Mouse (Mus musculus): ENCODE measurements at regions not wholly inside any gene's neighbourhood (a gene's known extent, or its start where the extent isn't known, plus 50 kb on each side); places are given as distances from the start of the nearest gene placed in this dataset.

- no peak for DNase-seq
These were observed 196.1 kb downstream of the Irs2 start for GRCm38 (mm10) chr8:10812060-10812670.

GRCm38 (mm10) chr8:10807040-10807439 is 201.2 kb downstream of the Irs2 start:
- DNase-seq = no peak

- no peak for DNase-seq
These were observed 202.7 kb downstream of the Irs2 start for GRCm38 (mm10) chr8:10805405-10806151.

GRCm38 (mm10) chr8:10804974-10805373 is 203.3 kb downstream of the Irs2 start:
- no peak for DNase-seq

- DNase-seq = no peak
These were observed 206.3 kb downstream of the Irs2 start for GRCm38 (mm10) chr8:10802003-10802402.

- DNase-seq = no peak
These were observed 206.7 kb downstream of the Irs2 start for GRCm38 (mm10) chr8:10801580-10801979.

- DNase-seq = no peak
These were observed 209.8 kb downstream of the Irs2 start for GRCm38 (mm10) chr8:10798444-10798843.

- DNase-seq = no peak
These were observed 213.7 kb downstream of the Irs2 start for GRCm38 (mm10) chr8:10794367-10795189.

GRCm38 (mm10) chr8:10793670-10794366 is 214.4 kb downstream of the Irs2 start:
- DNase-seq = no peak

GRCm38 (mm10) chr8:10788496-10789200 is 219.6 kb downstream of the Irs2 start:
- DNase-seq = no peak

GRCm38 (mm10) chr8:10785801-10786200 is 222.5 kb downstream of the Irs2 start:
- no peak for DNase-seq

GRCm38 (mm10) chr8:10785311-10785710 is 222.9 kb downstream of the Irs2 start:
- DNase-seq = no peak

GRCm38 (mm10) chr8:10784481-10784880 is 223.8 kb downstream of the Irs2 start:
- DNase-seq = no peak

GRCm38 (mm10) chr8:10781860-10782259 is 226.4 kb downstream of the Irs2 start:
- DNase-seq = no peak

- DNase-seq = no peak
These were observed 228.6 kb downstream of the Irs2 start for GRCm38 (mm10) chr8:10779636-10780035.

GRCm38 (mm10) chr8:10775202-10776010 is 232.9 kb downstream of the Irs2 start:
- DNase-seq = no peak

- no peak for DNase-seq
These were observed 233.5 kb downstream of the Irs2 start for GRCm38 (mm10) chr8:10774778-10775177.

GRCm38 (mm10) chr8:10768181-10768580 is 240.1 kb downstream of the Irs2 start:
- no peak for DNase-seq

GRCm38 (mm10) chr8:10763907-10764306 is 244.4 kb downstream of the Irs2 start:
- DNase-seq = no peak

GRCm38 (mm10) chr8:10761694-10762305 is 246.5 kb downstream of the Irs2 start:
- no peak for DNase-seq

Data from cerebellum, adult 11-12 months (tissue).